Mouse (Mus musculus): ENCODE data around the gene Mrps35.

Mrps35 gene

GRCm38 (mm10) chr6:147087736-147088135, 45.2 kb downstream of the Mrps35 start:
- DNase-seq (ENCODE audit: low read depth, low spot score): no peak

GRCm38 (mm10) chr6:147088517-147088916, 46.0 kb downstream of the Mrps35 start:
- DNase-seq (ENCODE audit: low read depth, low spot score): no peak

- DNase-seq (ENCODE audit: low read depth, low spot score): no peak
Observed at GRCm38 (mm10) chr6:147090191-147090590, 47.6 kb downstream of the Mrps35 start.

GRCm38 (mm10) chr6:147091136-147092120, 48.9 kb downstream of the Mrps35 start, which contains the start of gene Klhl42:
TSS of gene Klhl42 (plus strand) at chr6:147091379.
- DNase-seq (ENCODE audit: low read depth, low spot score): peak; percentile 90

- no peak for DNase-seq (ENCODE audit: low read depth, low spot score)
Observed at GRCm38 (mm10) chr6:147092136-147092535, 49.6 kb downstream of the Mrps35 start.

GRCm38 (mm10) chr6:147094771-147095170, 52.2 kb downstream of the Mrps35 start:
- no peak for DNase-seq (ENCODE audit: low read depth, low spot score)

- DNase-seq (ENCODE audit: low read depth, low spot score): peak; percentile 53
Observed at GRCm38 (mm10) chr6:147096109-147096508, 53.5 kb downstream of the Mrps35 start.

GRCm38 (mm10) chr6:147096934-147097333, 54.4 kb downstream of the Mrps35 start:
- DNase-seq (ENCODE audit: low read depth, low spot score): no peak

GRCm38 (mm10) chr6:147097346-147097929, 54.9 kb downstream of the Mrps35 start:
- peak; percentile 74 for DNase-seq (ENCODE audit: low read depth, low spot score)

GRCm38 (mm10) chr6:147099458-147100277, 57.1 kb downstream of the Mrps35 start:
- DNase-seq (ENCODE audit: low read depth, low spot score): peak; percentile 90

- no peak for DNase-seq (ENCODE audit: low read depth, low spot score)
Observed at GRCm38 (mm10) chr6:147102293-147102692, 59.7 kb downstream of the Mrps35 start.

- DNase-seq (ENCODE audit: low read depth, low spot score): no peak
Observed at GRCm38 (mm10) chr6:147105529-147105928, 63.0 kb downstream of the Mrps35 start.

GRCm38 (mm10) chr6:147106716-147107115, 64.2 kb downstream of the Mrps35 start:
- DNase-seq (ENCODE audit: low read depth, low spot score): no peak

GRCm38 (mm10) chr6:147109283-147109682, 66.7 kb downstream of the Mrps35 start:
- no peak for DNase-seq (ENCODE audit: low read depth, low spot score)

- peak; percentile 76 for DNase-seq (ENCODE audit: low read depth, low spot score)
Observed at GRCm38 (mm10) chr6:147116579-147116978, 74.0 kb downstream of the Mrps35 start.

- DNase-seq (ENCODE audit: low read depth, low spot score): no peak
Observed at GRCm38 (mm10) chr6:147117764-147118163, 75.2 kb downstream of the Mrps35 start.

- no peak for DNase-seq (ENCODE audit: low read depth, low spot score)
Observed at GRCm38 (mm10) chr6:147118190-147118589, 75.6 kb downstream of the Mrps35 start.

GRCm38 (mm10) chr6:147121320-147121719, 78.8 kb downstream of the Mrps35 start:
- DNase-seq (ENCODE audit: low read depth, low spot score): no peak
